Mouse (Mus musculus) liver, adult 2 months (tissue): ENCODE results near the gene Cntrl. TPM values are rescaled to one million over a fixed set of nuclear protein-coding genes. Genes with fewer than 3 reads are reported as not detected.

Experiments
- DNase-seq: peaks from one replicate; pipeline ENCODE4 v3.0.0-alpha.2; 2011; ENCODE audit warnings: low read depth, low spot score; ENCODE audit errors: extremely low read depth
- H3K27ac ChIP-seq: fragments of 200-500 bp; replicated peaks from 2 replicates; pipeline ENCODE4 v1.5.1; 2012; ENCODE audit warnings: low read depth, mild to moderate bottlenecking, control low read depth, inconsistent platforms, low read length; ENCODE audit not compliant: insufficient read depth
- H3K27me3 ChIP-seq: fragments of 200-500 bp; 2 replicates; pipeline ENCODE4 v1.6.1; 2012; ENCODE audit warnings: mild to moderate bottlenecking, moderate library complexity, low read length, inconsistent platforms; ENCODE audit not compliant: control insufficient read depth, insufficient read depth
- H3K36me3 ChIP-seq: fragments of 200-500 bp; 2 replicates; pipeline ENCODE4 v1.6.1; 2012; ENCODE audit warnings: low read length, inconsistent platforms; ENCODE audit not compliant: control insufficient read depth, insufficient read depth
- H3K4me1 ChIP-seq: fragments of 200-500 bp; 2 replicates; pipeline ENCODE4 v1.6.1; 2011; ENCODE audit warnings: low read length; ENCODE audit not compliant: control insufficient read depth, insufficient read depth
- H3K4me3 ChIP-seq: fragments of 200-500 bp; 2 replicates; pipeline ENCODE4 v1.5.1; 2011; ENCODE audit warnings: low read depth, mild to moderate bottlenecking, control low read depth, low read length, moderate library complexity; ENCODE audit not compliant: insufficient read depth
- H3K79me2 ChIP-seq: fragments of 200-500 bp; 2 replicates; pipeline ENCODE4 v1.6.1; 2012; ENCODE audit warnings: inconsistent platforms, mild to moderate bottlenecking, low read length, moderate library complexity; ENCODE audit not compliant: control insufficient read depth, insufficient read depth
- H3K9ac ChIP-seq: fragments of 200-500 bp; 2 replicates; pipeline ENCODE4 v1.6.1; 2012; ENCODE audit warnings: low read depth, mild to moderate bottlenecking, control low read depth, inconsistent platforms, low read length
- CTCF ChIP-seq: fragments of 200-500 bp; IDR thresholded peaks from 2 replicates; pipeline ENCODE4 v1.5.1; 2011; ENCODE audit warnings: low read depth, low read length, control low read depth
- POLR2A ChIP-seq: fragments of 200-500 bp; IDR thresholded peaks from 2 replicates; pipeline ENCODE4 v1.6.1; 2011; ENCODE audit warnings: low read length, control low read depth; ENCODE audit not compliant: insufficient read depth; ENCODE audit errors: extremely low read depth
- WGBS: fragments of 180-500 bp; shearing (Covaris S2); methylation state at CpG from one replicate; pipeline ENCODE4 v1.1.7; 2018; 5-methylcytosine and 5-hydroxymethylcytosine counted together
- polyA plus RNA-seq: library from polyadenylated mRNA; depleted of rRNA; stranded (reverse); fragments of >200 nt; gene quantifications from 2 replicates; pipeline ENCODE4 v1.2.3, GENCODE M21; 2012
- total RNA-seq: library from RNA; depleted of rRNA; stranded (reverse); fragments of >200 nt; gene quantifications from 2 replicates; pipeline ENCODE4 v1.2.3, GENCODE M21; 2014

The Cntrl gene
- total and polyA plus RNA-seq, 2 experiments = 6.1 to 22.8 TPM

DNA sequence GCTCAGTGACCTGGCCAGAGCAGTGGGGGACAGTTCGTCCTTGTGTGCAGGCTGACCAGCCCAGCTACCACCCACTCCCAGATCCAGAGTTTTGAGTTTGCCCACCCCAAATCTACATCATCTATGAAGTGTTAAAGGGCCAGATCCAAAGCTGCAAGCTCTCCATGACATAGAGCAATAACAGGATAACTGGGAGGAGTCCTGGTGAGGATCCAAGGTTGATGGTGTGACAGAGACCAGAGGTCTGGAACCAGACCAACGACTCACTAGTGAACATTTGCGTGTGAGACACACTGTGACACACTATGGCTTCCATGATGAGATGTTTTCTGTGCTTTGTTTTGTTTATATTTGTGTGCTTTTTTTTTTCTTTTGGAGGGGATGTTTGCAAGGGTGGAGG, 98.8 kb downstream of the Cntrl start:
- H3K4me1 ChIP-seq = no peaks in the 10 kb centered on the region; the same call in 1 of the 2 replicates
- H3K4me3 ChIP-seq = no peak overlapping the region
- no peaks in the 10 kb centered on the region for H3K27me3 ChIP-seq
- no peak overlapping the region for H3K9ac ChIP-seq
- DNase-seq = no peak
- TF ChIP-seq POLR2A (no peak), CTCF (no peak)
- H3K79me2 ChIP-seq = no peaks in the 10 kb centered on the region
- H3K27ac ChIP-seq = no peak overlapping the region
- WGBS = 79% methylated on average over 3 of the region's 3 CpGs
- H3K36me3 ChIP-seq = no peaks in the 10 kb centered on the region

DNA sequence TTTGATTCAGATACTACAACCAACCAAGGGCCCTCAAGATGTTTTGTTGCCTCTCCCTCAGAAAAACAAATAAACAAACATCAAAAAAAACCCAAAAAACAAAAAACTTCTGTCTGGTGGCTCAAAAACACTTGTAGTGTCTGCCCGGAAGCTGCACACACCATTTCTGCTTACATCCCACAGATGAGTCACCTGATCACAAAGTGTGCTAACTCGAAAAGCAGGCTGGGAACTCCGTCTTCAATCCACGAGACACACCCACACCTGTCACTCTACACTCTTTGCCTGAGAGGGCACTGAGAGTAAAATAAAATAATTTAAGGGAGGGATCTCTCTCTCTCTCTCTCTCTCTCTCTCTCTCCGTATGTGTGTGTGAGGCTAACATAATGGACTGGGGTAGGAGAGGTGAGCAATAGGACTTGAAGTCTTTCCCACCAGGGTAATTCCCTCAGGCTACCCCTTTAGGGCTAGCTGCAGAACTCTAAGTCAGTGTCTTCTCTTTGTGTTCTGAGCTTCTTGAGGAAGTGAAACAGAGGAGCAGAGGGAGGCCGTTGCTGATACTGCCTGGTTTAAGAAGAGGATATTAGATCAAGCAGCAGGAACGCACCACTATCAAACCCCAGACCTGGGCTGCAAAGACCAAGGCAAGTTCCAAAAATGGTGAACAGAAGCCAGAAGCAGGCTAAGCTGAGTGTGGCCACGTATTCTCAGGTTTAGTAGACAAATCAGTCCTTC, 99.8 kb downstream of the Cntrl start:
- H3K27me3 ChIP-seq = no peaks in the 10 kb centered on the region
- H3K9ac ChIP-seq = no peak overlapping the region
- no peak overlapping the region for H3K4me3 ChIP-seq
- H3K36me3 ChIP-seq = no peaks in the 10 kb centered on the region
- 79% methylated on average over 8 of the region's 8 CpGs for WGBS
- H3K4me1 ChIP-seq = no peaks in the 10 kb centered on the region; the same call in 1 of the 2 replicates
- no peaks in the 10 kb centered on the region for H3K79me2 ChIP-seq
- TF ChIP-seq CTCF (no peak), POLR2A (no peak)
- no peak overlapping the region for H3K27ac ChIP-seq
- no peak for DNase-seq

DNA sequence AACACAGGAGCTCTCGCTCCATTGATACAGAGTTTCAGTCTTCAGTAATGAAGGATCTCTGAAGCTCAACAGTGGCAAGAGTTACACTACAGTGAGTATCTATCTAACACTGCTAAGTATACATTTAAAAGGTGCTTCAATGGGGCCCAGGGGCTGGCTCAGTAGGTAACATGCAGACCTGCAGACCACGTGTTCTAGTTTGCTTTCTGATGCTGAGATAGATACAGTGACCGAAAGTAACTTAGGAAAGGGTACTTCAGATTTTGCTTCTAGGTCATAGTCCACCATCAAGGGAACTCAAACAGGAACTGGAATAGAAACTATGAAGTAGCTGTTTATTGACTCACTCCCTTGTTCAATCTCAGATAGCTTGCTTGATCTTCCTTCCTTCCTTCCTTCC, 102.4 kb downstream of the Cntrl start:
- Histone ChIP-seq H3K79me2 (no peaks in the 10 kb centered on the region), H3K4me1 (no peaks in the 10 kb centered on the region; the same call in 1 of the 2 replicates), H3K36me3 (no peaks in the 10 kb centered on the region), H3K4me3 (no peak overlapping the region), H3K9ac (no peak overlapping the region), H3K27ac (no peak overlapping the region), H3K27me3 (no peaks in the 10 kb centered on the region)
- peak; percentile 54 for DNase-seq
- TF ChIP-seq POLR2A (no peak), CTCF (no peak)
- 71% methylated on average over 3 of the region's 3 CpGs for WGBS

DNA sequence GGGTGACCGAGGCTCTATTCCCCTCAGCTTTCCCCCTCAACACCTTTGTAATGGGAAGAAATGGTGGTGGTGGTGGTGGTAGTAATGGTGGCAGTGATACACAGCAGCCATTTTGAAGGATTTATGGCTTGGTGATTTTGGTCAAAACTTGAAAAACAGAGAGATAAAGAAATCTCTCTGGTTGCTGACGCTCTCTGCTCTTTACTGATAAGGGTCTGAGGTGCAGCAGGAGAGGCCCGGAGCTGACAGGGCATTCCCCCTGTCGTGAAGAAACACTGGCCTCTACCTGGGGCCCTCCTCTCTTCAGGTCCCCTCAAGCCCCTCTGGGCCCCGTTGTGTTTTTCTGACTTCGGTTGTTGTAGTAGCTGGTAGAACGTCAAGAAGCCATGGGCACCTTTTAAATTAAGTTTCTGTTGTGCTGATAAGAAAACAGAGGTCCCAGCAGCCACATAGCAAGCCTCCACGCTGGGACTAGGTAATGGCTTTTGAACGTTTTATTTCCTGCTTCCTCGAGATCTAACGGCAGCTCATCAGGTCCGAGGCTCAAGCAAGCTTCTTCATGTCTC, 104.1 kb downstream of the Cntrl start:
- no peak for TF ChIP-seq POLR2A
- H3K4me1 ChIP-seq = no peaks in the 10 kb centered on the region; the same call in 1 of the 2 replicates
- H3K4me3 ChIP-seq = no peak overlapping the region
- no peaks in the 10 kb centered on the region for H3K36me3 ChIP-seq
- 86% methylated on average over 12 of the region's 12 CpGs for WGBS
- no peak overlapping the region for H3K27ac ChIP-seq
- H3K79me2 ChIP-seq = no peaks in the 10 kb centered on the region
- no peaks in the 10 kb centered on the region for H3K27me3 ChIP-seq
- no peak overlapping the region for H3K9ac ChIP-seq
- no peak for DNase-seq

DNA sequence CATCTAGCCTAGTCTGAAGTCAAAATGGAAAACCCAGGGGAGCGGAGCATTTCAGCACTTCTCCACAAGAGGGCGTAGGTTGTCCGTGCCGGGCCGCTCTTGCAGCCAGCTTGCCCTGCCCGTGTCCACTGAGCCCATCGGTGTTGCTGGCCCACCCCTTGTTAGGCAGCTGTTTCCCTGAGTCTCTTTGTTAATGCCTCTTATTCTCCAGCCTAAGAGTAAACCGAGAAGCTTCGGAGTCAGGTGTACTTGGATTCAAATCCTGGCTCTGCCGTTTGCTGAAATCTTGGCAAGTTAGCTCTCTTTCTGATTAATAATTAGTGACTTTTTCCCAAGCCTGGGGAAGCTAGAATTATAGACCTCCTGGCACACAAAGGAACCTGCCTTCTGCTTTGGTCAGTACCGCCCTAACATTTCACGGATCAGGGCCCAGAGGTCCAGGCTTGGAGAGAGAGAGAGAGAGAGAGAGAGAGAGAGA, 105.6 kb downstream of the Cntrl start:
- Histone ChIP-seq H3K4me3 (peak overlapping the region; percentile 70), H3K9ac (peak overlapping the region; percentile 78), H3K79me2 (no peaks in the 10 kb centered on the region), H3K36me3 (no peaks in the 10 kb centered on the region), H3K27me3 (no peaks in the 10 kb centered on the region), H3K27ac (peak overlapping the region; percentile 89), H3K4me1 (no peaks in the 10 kb centered on the region; the same call in 1 of the 2 replicates)
- no peak for TF ChIP-seq POLR2A
- peak; percentile 95 for TF ChIP-seq CTCF
- peak; percentile 91 for DNase-seq
- 3% methylated on average over 12 of the region's 12 CpGs for WGBS

DNA sequence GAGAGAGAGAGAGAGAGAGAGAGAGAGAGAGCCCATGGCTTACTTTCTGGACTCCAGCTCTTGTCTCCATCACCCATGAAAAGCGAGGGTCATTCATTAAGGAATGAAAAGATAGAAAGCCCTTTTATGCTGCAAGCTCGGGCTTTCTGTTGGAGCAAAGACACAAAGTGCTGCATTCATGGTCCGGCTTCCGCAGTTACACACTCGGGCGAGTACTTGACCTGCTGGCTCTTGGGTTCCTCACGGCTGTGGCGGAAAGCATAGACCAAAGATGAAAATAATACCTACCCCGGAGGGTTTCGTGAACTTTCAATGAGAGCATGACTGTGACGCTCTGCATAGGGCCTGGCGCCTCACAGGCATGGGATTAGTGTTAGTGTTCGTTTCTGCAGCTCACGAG, 106.1 kb downstream of the Cntrl start:
- H3K27ac ChIP-seq = no peak overlapping the region
- no peaks in the 10 kb centered on the region for H3K36me3 ChIP-seq
- no peaks in the 10 kb centered on the region for H3K27me3 ChIP-seq
- WGBS = 90% methylated on average over 14 of the region's 14 CpGs
- H3K4me3 ChIP-seq = no peak overlapping the region
- TF ChIP-seq CTCF = no peak
- TF ChIP-seq POLR2A = no peak
- H3K9ac ChIP-seq = no peak overlapping the region
- DNase-seq = no peak
- no peaks in the 10 kb centered on the region for H3K79me2 ChIP-seq
- H3K4me1 ChIP-seq = no peaks in the 10 kb centered on the region; the same call in 1 of the 2 replicates
